Mouse (Mus musculus) bone marrow, adult 2 months (tissue): ENCODE results near the gene Pcgf6. TPM values are rescaled to one million over a fixed set of nuclear protein-coding genes. Genes with fewer than 3 reads are reported as not detected.

Experiments used
- H3K27ac ChIP-seq: fragments of 200-500 bp; 2 replicates; pipeline ENCODE4 v1.5.1; 2012; ENCODE audit warnings: low read depth, mild to moderate bottlenecking, control low read depth, inconsistent platforms, low read length; ENCODE audit not compliant: control insufficient read depth, poor library complexity, insufficient read depth
- H3K4me1 ChIP-seq: fragments of 200-500 bp; 2 replicates; pipeline ENCODE4 v1.6.1; 2011; ENCODE audit warnings: low read length; ENCODE audit not compliant: control insufficient read depth, insufficient read depth
- H3K4me3 ChIP-seq: fragments of 200-500 bp; replicated peaks from 2 replicates; pipeline ENCODE3; 2011; ENCODE audit warnings: mild to moderate bottlenecking, low read depth, low read length, control low read depth; ENCODE audit not compliant: control insufficient read depth
- CTCF ChIP-seq: fragments of 200-500 bp; IDR thresholded peaks from 2 replicates; pipeline ENCODE4 v1.5.1; 2011; ENCODE audit warnings: low read length, control low read depth; ENCODE audit not compliant: control insufficient read depth, insufficient read depth
- POLR2A ChIP-seq: fragments of 200-500 bp; IDR thresholded peaks from 2 replicates; pipeline ENCODE4 v1.6.1; 2011; ENCODE audit warnings: low read depth, mild to moderate bottlenecking, control low read depth, low read length, borderline replicate concordance; ENCODE audit not compliant: control insufficient read depth
- whole genome bisulfite sequencing: fragments of 180-500 bp; shearing (Covaris S2); methylation state at CpG from one replicate; pipeline ENCODE4 v1.1.7; 2018; 5-methylcytosine and 5-hydroxymethylcytosine counted together
- polyA plus RNA-seq: library from polyadenylated mRNA; stranded (reverse); fragments of >200 nt; gene quantifications from 2 replicates; pipeline ENCODE4 v1.2.4, GENCODE M21; 2011; ENCODE audit warnings: low replicate concordance; ENCODE audit not compliant: missing spikeins, insufficient read depth, insufficient read length

Pcgf6 gene
- polyA plus RNA-seq, 1 experiment = 5.0 TPM

DNA sequence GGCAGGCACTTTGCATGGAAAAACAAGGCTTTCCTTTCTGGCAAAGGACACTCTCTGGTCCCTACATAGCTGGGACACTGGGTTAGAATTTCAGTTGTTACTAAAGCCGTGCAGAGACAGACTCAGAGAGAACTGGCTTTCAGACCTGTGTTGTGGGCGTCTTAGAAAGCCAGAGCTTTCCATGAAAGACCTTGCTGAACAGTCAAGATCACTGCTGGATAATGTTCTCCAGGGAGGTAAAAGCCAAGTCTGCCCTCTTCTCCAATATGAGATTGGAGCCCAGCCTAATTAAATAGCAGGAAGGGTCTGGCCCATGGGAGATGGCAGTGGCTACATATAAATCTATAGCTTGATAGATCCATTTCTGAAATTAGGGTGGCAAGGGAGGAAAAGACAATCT is 32.4 kb downstream of the Pcgf6 start:
- no peak overlapping the region for H3K27ac ChIP-seq
- no peaks in the 10 kb centered on the region for H3K4me1 ChIP-seq
- no peak overlapping the region for H3K4me3 ChIP-seq
- TF ChIP-seq POLR2A (no peak), CTCF (no peak)
- WGBS = 52% methylated on average over 2 of the region's 2 CpGs

DNA sequence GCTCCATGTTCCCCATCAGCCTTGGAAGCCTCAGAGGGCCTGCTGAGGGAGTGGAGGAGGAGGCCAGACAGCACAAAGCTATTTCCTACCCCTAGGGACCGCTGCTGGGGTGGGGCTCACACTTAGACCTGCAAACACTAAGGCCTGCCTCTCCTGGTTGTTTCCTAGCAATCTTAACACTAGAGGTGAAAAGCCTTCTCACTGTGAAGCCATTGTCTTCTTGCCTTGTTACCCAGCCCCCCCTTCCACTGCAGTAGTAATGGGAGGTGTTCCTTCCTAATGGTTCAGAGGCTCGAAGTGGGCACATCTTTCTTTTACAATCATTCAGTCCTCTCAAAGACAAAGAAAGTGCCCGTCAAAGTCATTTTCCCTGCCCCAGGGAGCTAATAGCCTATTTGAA is 32.9 kb downstream of the Pcgf6 start:
- H3K4me3 ChIP-seq = no peak overlapping the region
- TF ChIP-seq CTCF = no peak
- no peak for TF ChIP-seq POLR2A

DNA sequence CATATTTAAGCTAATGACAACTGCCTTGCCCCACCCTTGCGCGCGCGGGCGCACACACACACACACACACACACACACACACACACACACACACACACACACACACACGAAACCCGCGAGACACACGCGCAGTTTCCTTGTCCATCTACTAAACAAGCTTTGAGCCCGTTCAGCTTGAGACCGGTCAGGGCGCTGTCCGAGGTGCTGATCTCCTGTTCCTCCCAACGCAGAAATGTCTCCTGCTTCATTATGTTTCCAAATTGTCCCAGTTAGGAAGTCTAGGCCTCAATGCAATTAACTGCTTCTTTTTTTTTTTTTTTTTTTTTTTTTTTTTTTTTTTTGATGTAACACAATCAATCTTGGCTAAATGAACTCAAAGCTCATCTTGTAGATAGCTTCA is 34.2 kb downstream of the Pcgf6 start:
- TF ChIP-seq CTCF (0 out of 2 replicates have a peak, but pooled peaks have one; percentile 12), POLR2A (no peak)
- WGBS = under 1% methylated on average over 15 of the region's 15 CpGs
- no peaks in the 10 kb centered on the region; the same call in 1 of the 2 replicates for H3K4me1 ChIP-seq
- no peak overlapping the region for H3K27ac ChIP-seq
- no peak overlapping the region for H3K4me3 ChIP-seq

More for the DNA sequence above, 32.9 kb downstream of the Pcgf6 start:
- WGBS = 9% methylated on average over 3 of the region's 3 CpGs
- Histone ChIP-seq H3K4me1 (no peaks in the 10 kb centered on the region), H3K27ac (no peak overlapping the region)

DNA sequence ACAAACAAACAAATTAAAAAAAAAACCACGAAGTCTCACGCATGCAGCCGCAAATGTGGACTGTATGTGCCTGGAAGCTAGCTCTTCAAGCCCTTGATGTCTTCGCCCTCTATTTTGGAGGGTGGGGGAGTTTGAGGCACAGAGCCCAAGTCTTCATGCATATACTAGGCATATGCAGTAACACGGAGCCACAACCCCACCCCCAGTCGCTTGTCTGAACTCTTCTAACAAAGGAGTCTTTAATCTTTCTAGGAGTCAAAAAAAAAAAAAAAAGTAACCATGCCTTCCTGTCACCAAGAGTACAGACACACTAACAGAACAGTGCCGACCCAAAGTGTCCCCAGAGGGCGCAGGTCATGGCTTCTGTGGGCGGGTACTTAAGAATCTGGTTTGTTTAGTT is 34.7 kb downstream of the Pcgf6 start:
- WGBS = 11% methylated on average over 9 of the region's 9 CpGs
- Histone ChIP-seq H3K27ac (no peak overlapping the region), H3K4me1 (no peaks in the 10 kb centered on the region; the same call in 1 of the 2 replicates), H3K4me3 (no peak overlapping the region)
- no peak for TF ChIP-seq CTCF

DNA sequence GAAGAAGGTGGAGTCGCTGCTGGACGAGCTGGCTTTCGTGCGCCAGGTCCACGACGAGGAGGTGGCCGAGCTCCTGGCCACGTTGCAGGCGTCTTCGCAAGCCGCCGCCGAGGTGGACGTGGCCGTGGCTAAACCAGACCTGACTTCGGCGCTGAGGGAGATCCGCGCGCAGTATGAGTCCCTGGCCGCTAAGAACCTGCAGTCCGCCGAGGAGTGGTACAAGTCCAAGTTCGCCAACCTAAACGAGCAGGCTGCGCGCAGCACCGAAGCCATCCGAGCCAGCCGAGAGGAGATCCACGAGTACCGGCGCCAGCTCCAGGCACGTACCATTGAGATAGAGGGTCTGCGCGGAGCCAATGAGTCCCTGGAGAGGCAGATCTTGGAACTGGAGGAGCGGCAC is 35.3 kb downstream of the Pcgf6 start:
- no peak overlapping the region for H3K4me3 ChIP-seq
- TF ChIP-seq POLR2A (0 out of 2 replicates have a peak, but pooled peaks have one; percentile 16), CTCF (no peak)
- WGBS = 5% methylated on average over 37 of the region's 37 CpGs
- no peak overlapping the region; the same call in 1 of the 2 replicates for H3K27ac ChIP-seq
- H3K4me1 ChIP-seq = no peaks in the 10 kb centered on the region; the same call in 1 of the 2 replicates

DNA sequence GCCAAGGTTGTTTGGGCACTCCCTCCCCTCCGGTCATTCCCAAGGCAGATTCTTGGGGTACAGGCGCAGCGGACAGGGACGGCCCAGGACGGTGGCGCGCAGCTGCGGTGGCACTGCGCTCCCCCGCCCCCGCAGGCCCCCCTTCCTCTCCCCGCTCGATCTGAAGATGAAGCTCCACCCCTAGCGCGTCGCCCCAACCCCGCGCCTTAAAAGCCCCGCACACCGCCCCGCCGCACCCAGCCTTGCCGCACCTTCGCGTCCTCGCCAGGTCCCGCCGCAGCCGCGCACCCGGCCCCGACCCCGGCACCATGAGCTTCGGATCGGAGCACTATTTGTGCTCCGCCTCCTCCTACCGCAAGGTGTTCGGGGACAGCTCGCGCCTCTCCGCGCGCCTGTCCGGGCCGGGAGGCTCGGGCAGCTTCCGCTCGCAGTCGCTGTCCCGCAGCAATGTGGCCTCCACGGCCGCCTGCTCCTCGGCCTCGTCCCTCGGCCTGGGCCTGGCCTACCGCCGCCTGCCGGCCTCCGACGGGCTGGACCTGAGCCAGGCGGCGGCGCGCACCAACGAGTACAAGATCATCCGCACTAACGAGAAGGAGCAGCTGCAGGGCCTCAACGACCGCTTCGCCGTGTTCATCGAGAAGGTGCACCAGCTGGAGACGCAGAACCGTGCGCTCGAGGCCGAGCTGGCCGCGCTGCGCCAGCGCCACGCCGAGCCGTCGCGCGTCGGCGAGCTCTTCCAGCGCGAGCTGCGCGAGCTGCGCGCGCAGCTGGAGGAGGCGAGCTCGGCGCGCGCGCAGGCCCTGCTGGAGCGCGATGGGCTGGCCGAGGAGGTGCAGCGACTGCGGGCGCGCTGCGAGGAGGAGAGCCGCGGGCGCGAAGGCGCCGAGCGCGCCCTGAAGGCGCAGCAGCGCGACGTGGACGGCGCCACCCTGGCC is 36.0 kb downstream of the Pcgf6 start, which contains the start of the genes Ina and Nt5c2:
Gene Ina, plus strand, starts transcription at position 252 of the 935 bp plus-strand sequence.
Gene Nt5c2, minus strand, starts transcription at position 707 of the 935 bp plus-strand sequence.
- TF ChIP-seq POLR2A (no peak), CTCF (no peak)
- H3K27ac ChIP-seq = no peak within 1 kb of the TSS; the same call in 1 of the 2 replicates
- H3K4me3 ChIP-seq = peak within 1 kb of the TSS; percentile 34
- H3K4me1 ChIP-seq = peaks cover 1% of the 10 kb centered on the region
- WGBS = 2% methylated on average over 123 of the region's 124 CpGs

DNA sequence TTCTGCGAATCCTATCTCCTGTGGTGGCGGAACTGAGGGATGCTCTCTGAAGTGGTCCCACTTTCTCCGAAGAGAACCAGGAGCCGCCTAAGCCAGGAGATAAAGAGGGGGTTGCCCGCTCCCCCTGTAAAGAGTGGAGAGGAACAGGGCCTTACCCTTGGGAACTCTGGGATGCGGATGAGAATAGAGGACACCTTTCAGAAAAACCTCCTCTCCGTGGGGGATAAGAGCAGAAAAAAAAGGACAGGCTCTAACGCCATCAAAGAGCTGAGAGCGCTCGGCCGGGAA is 36.6 kb downstream of the Pcgf6 start:
- no peak for TF ChIP-seq CTCF
- TF ChIP-seq POLR2A = no peak
- peaks cover 1% of the 10 kb centered on the region for H3K4me1 ChIP-seq
- H3K4me3 ChIP-seq = no peak overlapping the region
- H3K27ac ChIP-seq = no peak overlapping the region
- WGBS = 10% methylated on average over 11 of the region's 11 CpGs

DNA sequence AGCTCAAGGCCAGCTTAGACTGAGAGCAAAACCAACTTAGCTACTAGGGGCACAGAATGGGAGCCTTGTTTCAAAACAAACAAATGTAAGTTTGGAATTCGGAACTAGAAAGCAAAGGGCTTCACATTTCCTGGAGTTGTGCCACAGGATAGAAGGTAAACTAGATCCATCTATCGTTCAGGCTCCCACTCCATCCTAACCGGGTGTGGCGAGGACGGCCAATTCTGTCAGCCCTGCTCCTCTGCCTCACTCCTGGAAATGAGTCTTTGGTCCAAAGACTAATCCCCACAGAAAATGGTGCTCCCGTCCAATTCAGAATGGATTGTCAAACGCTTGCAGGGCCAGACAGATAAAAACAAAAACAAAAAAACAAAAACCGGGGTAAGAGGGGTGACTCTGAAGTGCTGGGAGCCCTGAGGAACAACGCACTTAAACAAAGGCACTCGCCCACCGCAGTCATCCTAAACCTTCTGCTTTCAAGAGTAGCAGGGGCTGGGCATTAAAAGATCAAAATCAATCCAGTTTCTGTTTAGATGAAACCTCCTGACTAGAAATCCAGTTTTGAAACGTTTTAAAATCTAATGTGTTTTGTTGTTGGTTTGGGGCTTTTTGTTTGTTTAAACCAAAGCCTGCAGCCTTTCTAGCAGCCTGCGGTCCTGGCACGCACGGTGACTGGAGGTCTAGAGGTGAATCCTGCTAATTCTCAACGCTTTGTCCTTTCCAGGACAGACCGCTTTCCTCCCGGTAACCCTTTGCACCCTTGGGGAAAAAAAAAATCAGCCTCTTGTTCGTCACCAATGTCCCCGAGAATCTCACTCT is 37.2 kb downstream of the Pcgf6 start:
- TF ChIP-seq CTCF (no peak), POLR2A (no peak)
- peaks cover 1% of the 10 kb centered on the region for H3K4me1 ChIP-seq
- WGBS = 23% methylated on average over 20 of the region's 20 CpGs
- no peak overlapping the region for H3K27ac ChIP-seq
- no peak overlapping the region for H3K4me3 ChIP-seq

DNA sequence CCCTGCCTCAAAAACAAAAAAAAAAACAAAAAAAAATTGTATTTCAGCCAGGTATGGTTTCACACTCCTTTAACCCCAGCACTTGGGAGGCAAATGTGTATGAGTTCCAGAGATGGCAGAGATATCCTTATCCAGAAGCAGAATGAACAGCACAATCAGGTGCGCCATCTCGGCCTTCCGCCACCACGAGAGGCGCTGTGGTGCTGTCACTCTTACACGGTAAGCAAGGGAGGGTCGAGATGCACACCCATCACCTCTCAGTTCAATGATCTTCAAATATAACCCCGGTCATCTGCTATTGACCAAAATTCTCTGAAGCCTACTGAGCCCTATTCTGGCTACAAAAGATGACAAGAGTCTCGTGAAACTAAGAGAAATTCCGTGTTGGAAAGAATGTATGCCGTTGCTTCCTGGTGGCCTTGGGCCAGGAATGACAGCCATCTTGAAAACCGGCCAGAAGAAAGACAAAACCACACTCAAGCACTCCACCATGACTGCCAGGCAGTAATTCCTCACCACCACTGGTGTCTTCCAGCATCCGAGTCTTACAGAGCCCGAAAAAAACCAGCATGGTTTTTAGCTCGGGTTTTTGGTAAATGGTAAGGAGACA is 38.1 kb downstream of the Pcgf6 start:
- no peak overlapping the region for H3K4me3 ChIP-seq
- WGBS = 86% methylated on average over 15 of the region's 15 CpGs
- TF ChIP-seq CTCF (no peak), POLR2A (no peak)
- H3K27ac ChIP-seq = no peak overlapping the region
- H3K4me1 ChIP-seq = peaks cover 1% of the 10 kb centered on the region
